Mouse (Mus musculus) C2C12 (cell line): Measurements from ENCODE around the gene Cd27.

ENCODE experiments used
- CEBPB ChIP-seq: IDR thresholded peaks from one replicate; pipeline ENCODE4 v1.6.1; 2011; ENCODE audit warnings: low read depth, mild to moderate bottlenecking, control low read depth, moderate library complexity
- CTCF ChIP-seq: IDR thresholded peaks from one replicate; pipeline ENCODE4 v1.5.1; 2011; ENCODE audit not compliant: control insufficient read depth, insufficient read depth, insufficient read length
- USF1 ChIP-seq: IDR thresholded peaks from one replicate; pipeline ENCODE4 v1.6.1; 2011; ENCODE audit warnings: low read depth, mild to moderate bottlenecking, control low read depth, moderate library complexity

GRCm38 (mm10) chr6:125213715-125214114, 23.1 kb downstream of the Cd27 start:
- TF ChIP-seq CTCF (no peak), USF1 (no peak), CEBPB (no peak)
